Mouse (Mus musculus) embryonic stem cell, embryonic (primary cell): ENCODE measurements at regions not wholly inside any gene's neighbourhood (a gene's known extent, or its start where the extent isn't known, plus 50 kb on each side); places are given as distances from the start of the nearest gene placed in this dataset.

Experiments
- CTCF ChIA-PET, 4 experiments: fragments of 300-600 bp in 2 of 4; fragments of 350-600 bp in 2 of 4; sonication (Branson Sonifier 250); formaldehyde crosslinking; loops; one replicate each; lab custom pipeline; 2022; ENCODE audit warnings: inconsistent platforms in 2 of 4; lab: Charles Lee
- POLR2A ChIA-PET, 4 experiments: fragments of 300-600 bp in 2 of 4; fragments of 350-600 bp in 2 of 4; sonication (Branson Sonifier 250); formaldehyde crosslinking; loops; one replicate each; lab custom pipeline; 2022; ENCODE audit warnings: antibody characterized with exemption in 4 of 4, inconsistent platforms in 1 of 4; lab: Charles Lee

GRCm38 (mm10) chr6:78228883-78229282 is 141.6 kb upstream of the Reg3b start:
- CTCF ChIA-PET, result interaction anchor here in 1 of 4 experiments (0.6 kb wide), 1 partner anchor 781 kb away, joined by 3 read pairs; no protein-coding TSS in a partner anchor
- POLR2A ChIA-PET, result no interaction called here

- ChIA-PET CTCF (no interaction called here), POLR2A (no interaction called here)
Observed at GRCm38 (mm10) chr6:78244404-78244803, 126.1 kb upstream of the Reg3b start.

DNA sequence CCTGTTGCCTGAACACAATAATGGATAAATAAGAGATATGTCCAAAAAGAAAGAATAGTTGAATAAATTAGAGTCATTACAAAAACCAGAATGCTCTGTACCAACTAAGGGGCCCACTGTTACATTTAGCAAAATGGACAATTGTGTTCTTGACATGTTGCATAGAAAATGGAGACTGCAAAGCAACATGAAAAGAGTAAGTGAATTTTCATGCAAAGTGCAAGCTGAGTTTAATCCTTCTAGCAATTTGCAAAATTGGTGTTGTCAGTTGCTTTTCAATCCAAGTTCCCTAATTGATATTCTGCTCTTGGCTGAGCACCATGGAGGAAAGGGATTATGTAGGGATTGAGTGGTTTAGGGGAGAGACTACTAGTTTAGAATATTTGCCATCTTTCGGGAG is 125.4 kb upstream of the Reg3b start:
- POLR2A ChIA-PET, result no interaction called here
- CTCF ChIA-PET, result no interaction called here

DNA sequence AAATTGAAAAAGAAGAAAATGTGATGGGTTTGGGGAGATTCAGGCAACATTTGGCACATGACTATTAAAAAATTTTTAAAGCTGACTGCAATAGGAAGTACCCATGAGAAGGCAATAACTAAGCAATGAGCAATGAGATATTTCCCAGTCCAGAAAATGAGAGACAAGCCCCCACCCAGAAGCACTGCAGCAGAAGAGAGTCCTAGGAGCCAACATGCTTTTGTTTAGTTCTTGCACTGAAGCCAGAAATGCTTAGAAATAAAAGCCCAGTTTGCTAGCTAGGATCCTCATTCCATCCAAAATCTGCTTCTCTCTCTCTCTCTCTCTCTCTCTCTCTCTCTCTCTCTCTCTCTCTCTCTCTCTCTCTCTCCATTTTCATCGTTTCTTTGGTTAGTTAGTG is 120.4 kb upstream of the Reg3b start:
- ChIA-PET POLR2A (interaction anchor here in 2 of 4 experiments (0.7 kb wide), 3 partner anchors 73 to 1016 kb away, joined by 4 to 5 read pairs (median 5); no protein-coding TSS in a partner anchor), CTCF (no interaction called here)

- ChIA-PET POLR2A (no interaction called here), CTCF (no interaction called here)
Observed at GRCm38 (mm10) chr6:78250541-78250940, 119.9 kb upstream of the Reg3b start.

DNA sequence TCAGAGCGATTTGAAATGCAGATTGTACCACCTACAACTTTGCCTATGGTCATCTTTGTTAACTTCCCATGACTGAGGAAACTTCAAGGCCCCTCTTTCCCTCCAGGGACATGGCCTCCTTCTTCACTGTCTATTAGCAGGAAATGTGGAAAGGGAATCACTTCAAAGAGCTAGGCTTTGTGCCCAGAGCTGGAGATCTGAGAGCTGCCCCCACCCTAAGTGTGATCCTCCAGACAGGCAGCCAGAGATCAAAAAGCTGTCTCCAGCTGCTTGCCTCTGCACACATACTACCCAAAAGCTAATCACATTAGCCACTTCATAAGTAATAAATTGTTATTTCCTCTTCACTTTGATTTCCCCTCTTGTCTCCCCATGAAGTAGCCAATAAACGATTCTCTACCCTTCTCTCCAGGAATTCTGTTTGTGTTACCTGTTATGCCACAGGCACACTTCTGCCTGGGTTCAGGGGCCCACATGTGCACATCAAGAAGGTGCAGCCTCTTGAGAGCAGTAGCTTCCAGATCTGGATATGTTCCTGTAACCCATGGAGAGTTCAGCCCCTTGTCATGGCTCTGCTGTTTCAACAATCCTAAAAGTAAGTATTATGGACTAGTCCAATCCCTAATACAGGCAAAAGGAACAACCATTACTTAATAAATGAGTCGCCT is 98.4 kb upstream of the Reg3b start:
- POLR2A ChIA-PET, result no interaction called here

GRCm38 (mm10) chr6:78277993-78278715 is 92.3 kb upstream of the Reg3b start:
- ChIA-PET POLR2A (no interaction called here), CTCF (no interaction called here)

More for the DNA sequence above, 98.4 kb upstream of the Reg3b start:
- CTCF ChIA-PET, result no interaction called here

- CTCF ChIA-PET, result no interaction called here
- POLR2A ChIA-PET, result no interaction called here
Observed at GRCm38 (mm10) chr6:78280541-78280940, 89.9 kb upstream of the Reg3b start.

DNA sequence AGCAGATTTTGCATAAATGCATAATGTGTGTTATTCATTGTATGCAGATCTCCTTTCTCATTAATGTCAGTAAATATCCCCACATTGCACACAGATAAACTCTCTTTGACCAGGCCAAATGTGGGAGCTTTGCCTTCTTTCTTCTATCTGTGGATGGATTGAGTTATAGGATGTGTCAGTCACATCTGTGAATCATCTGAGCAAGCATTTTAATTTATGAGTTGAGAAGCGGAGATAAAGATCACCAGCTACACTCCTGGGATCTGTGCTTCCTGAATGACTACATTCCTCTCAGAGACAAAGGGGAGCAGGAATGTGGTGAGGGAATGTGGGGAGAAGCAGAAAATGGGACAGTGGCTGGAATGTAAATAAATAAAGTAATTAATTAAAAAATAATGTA is 75.8 kb upstream of the Reg3b start:
- POLR2A ChIA-PET, result no interaction called here
- CTCF ChIA-PET, result no interaction called here

- CTCF ChIA-PET, result no interaction called here
- POLR2A ChIA-PET, result no interaction called here
Observed at GRCm38 (mm10) chr6:78303187-78303740, 67.2 kb upstream of the Reg3b start.
